Mouse (Mus musculus): Measurements from ENCODE around the gene Muc3. TPM values are rescaled to one million over a fixed set of nuclear protein-coding genes. Genes with fewer than 3 reads are reported as not detected.

Muc3 gene
- polyA plus RNA-seq, 1 experiment from 2014 or later = not detected

- no peak for ATAC-seq (ENCODE audit: low FRiP score, low read depth)
- 81% methylated on average over 4 of the region's 4 CpGs for WGBS
- no peaks in the 10 kb centered on the region for H3K27me3 ChIP-seq
- H3K4me1 ChIP-seq = 0 out of 2 replicates have a peak, but pooled peaks cover 9% of the 10 kb centered on the region
- H3K36me3 ChIP-seq = no peaks in the 10 kb centered on the region
- no peaks in the 10 kb centered on the region for H3K9me3 ChIP-seq
- H3K27ac ChIP-seq (replicated peaks) = no peak overlapping the region
- H3K9ac ChIP-seq (replicated peaks) = no peak overlapping the region
- no peak overlapping the region for H3K4me2 ChIP-seq (replicated peaks)
- no peak overlapping the region for H3K4me3 ChIP-seq
Observed at GRCm38 (mm10) chr5:137106434-137106833, 42.7 kb downstream of the Muc3 start.

GRCm38 (mm10) chr5:137103969-137104368 is 45.2 kb downstream of the Muc3 start:
- H3K4me3 ChIP-seq = no peak overlapping the region
- no peak overlapping the region for H3K27ac ChIP-seq (replicated peaks)
- no peak for ATAC-seq (ENCODE audit: low FRiP score, low read depth)
- H3K36me3 ChIP-seq = no peaks in the 10 kb centered on the region
- H3K4me2 ChIP-seq (replicated peaks) = no peak overlapping the region
- H3K9ac ChIP-seq (replicated peaks) = no peak overlapping the region
- H3K27me3 ChIP-seq = no peaks in the 10 kb centered on the region
- H3K4me1 ChIP-seq = 0 out of 2 replicates have a peak, but pooled peaks cover 9% of the 10 kb centered on the region
- WGBS = 90% methylated on average over 2 of the region's 2 CpGs
- no peaks in the 10 kb centered on the region for H3K9me3 ChIP-seq

- H3K9ac ChIP-seq (replicated peaks) = no peak overlapping the region
- H3K4me1 ChIP-seq = 0 out of 2 replicates have a peak, but pooled peaks cover 9% of the 10 kb centered on the region
- H3K4me2 ChIP-seq (replicated peaks) = no peak overlapping the region
- no peaks in the 10 kb centered on the region for H3K9me3 ChIP-seq
- no peaks in the 10 kb centered on the region for H3K27me3 ChIP-seq
- ATAC-seq (ENCODE audit: low FRiP score, low read depth) = no peak
- WGBS = 73% methylated on average over 28 of the region's 28 CpGs
- no peaks in the 10 kb centered on the region for H3K36me3 ChIP-seq
- no peak overlapping the region for H3K4me3 ChIP-seq
- no peak overlapping the region for H3K27ac ChIP-seq (replicated peaks)
Observed at GRCm38 (mm10) chr5:137102575-137103522, 46.3 kb downstream of the Muc3 start.

GRCm38 (mm10) chr5:137102078-137102477 is 47.0 kb downstream of the Muc3 start:
- no peak overlapping the region for H3K4me3 ChIP-seq
- 76% methylated on average over 10 of the region's 10 CpGs for WGBS
- no peak overlapping the region for H3K9ac ChIP-seq (replicated peaks)
- H3K4me1 ChIP-seq = 0 out of 2 replicates have a peak, but pooled peaks cover 9% of the 10 kb centered on the region
- no peak overlapping the region for H3K4me2 ChIP-seq (replicated peaks)
- no peaks in the 10 kb centered on the region for H3K27me3 ChIP-seq
- H3K36me3 ChIP-seq = no peaks in the 10 kb centered on the region
- ATAC-seq (ENCODE audit: low FRiP score, low read depth) = no peak
- no peaks in the 10 kb centered on the region for H3K9me3 ChIP-seq
- no peak overlapping the region for H3K27ac ChIP-seq (replicated peaks)

GRCm38 (mm10) chr5:137100660-137101059 is 48.5 kb downstream of the Muc3 start:
- WGBS = 67% methylated on average over 4 of the region's 4 CpGs
- ATAC-seq (ENCODE audit: low FRiP score, low read depth) = no peak
- Histone ChIP-seq H3K9me3 (no peaks in the 10 kb centered on the region), H3K27me3 (no peaks in the 10 kb centered on the region), H3K27ac (replicated peaks) (no peak overlapping the region), H3K9ac (replicated peaks) (no peak overlapping the region), H3K4me3 (no peak overlapping the region), H3K4me2 (replicated peaks) (no peak overlapping the region), H3K4me1 (0 out of 2 replicates have a peak, but pooled peaks cover 6% of the 10 kb centered on the region), H3K36me3 (no peaks in the 10 kb centered on the region)

GRCm38 (mm10) chr5:137098418-137098817 is 50.7 kb downstream of the Muc3 start:
- Histone ChIP-seq H3K4me3 (no peak overlapping the region), H3K27ac (replicated peaks) (no peak overlapping the region), H3K4me1 (0 out of 2 replicates have a peak, but pooled peaks cover 6% of the 10 kb centered on the region), H3K9ac (replicated peaks) (no peak overlapping the region), H3K27me3 (no peaks in the 10 kb centered on the region), H3K4me2 (replicated peaks) (no peak overlapping the region), H3K36me3 (no peaks in the 10 kb centered on the region), H3K9me3 (no peaks in the 10 kb centered on the region)
- no peak for ATAC-seq (ENCODE audit: low FRiP score, low read depth)
- 84% methylated on average over 11 of the region's 11 CpGs for WGBS

GRCm38 (mm10) chr5:137096037-137096436 is 53.1 kb downstream of the Muc3 start:
- Histone ChIP-seq H3K9me3 (no peaks in the 10 kb centered on the region), H3K4me1 (no peaks in the 10 kb centered on the region), H3K27ac (replicated peaks) (no peak overlapping the region), H3K36me3 (no peaks in the 10 kb centered on the region), H3K4me3 (no peak overlapping the region), H3K9ac (replicated peaks) (no peak overlapping the region), H3K27me3 (no peaks in the 10 kb centered on the region), H3K4me2 (replicated peaks) (no peak overlapping the region)
- no peak for ATAC-seq (ENCODE audit: low FRiP score, low read depth)
- WGBS = 81% methylated on average over 1 of the region's 1 CpGs

- H3K27ac ChIP-seq (replicated peaks) = no peak overlapping the region
- no peak overlapping the region for H3K9ac ChIP-seq (replicated peaks)
- no peak for ATAC-seq (ENCODE audit: low FRiP score, low read depth)
- H3K4me2 ChIP-seq (replicated peaks) = no peak overlapping the region
- no peak overlapping the region for H3K4me3 ChIP-seq
- no peaks in the 10 kb centered on the region for H3K36me3 ChIP-seq
- H3K4me1 ChIP-seq = no peaks in the 10 kb centered on the region
- no peaks in the 10 kb centered on the region for H3K9me3 ChIP-seq
- no peaks in the 10 kb centered on the region for H3K27me3 ChIP-seq
- WGBS = 84% methylated on average over 10 of the region's 10 CpGs
Observed at GRCm38 (mm10) chr5:137095135-137095534, 54.0 kb downstream of the Muc3 start.

- WGBS = 82% methylated on average over 9 of the region's 9 CpGs
- no peaks in the 10 kb centered on the region for H3K9me3 ChIP-seq
- no peak overlapping the region for H3K4me2 ChIP-seq (replicated peaks)
- H3K4me3 ChIP-seq = no peak overlapping the region
- no peaks in the 10 kb centered on the region for H3K4me1 ChIP-seq
- H3K27ac ChIP-seq (replicated peaks) = no peak overlapping the region
- no peaks in the 10 kb centered on the region for H3K27me3 ChIP-seq
- 0 out of 2 replicates have a peak overlapping the region, but pooled peaks have one; percentile 24 for H3K9ac ChIP-seq (replicated peaks)
- ATAC-seq (ENCODE audit: low FRiP score, low read depth) = no peak
- H3K36me3 ChIP-seq = no peaks in the 10 kb centered on the region
Observed at GRCm38 (mm10) chr5:137093720-137094119, 55.4 kb downstream of the Muc3 start.

GRCm38 (mm10) chr5:137091560-137091959 is 57.6 kb downstream of the Muc3 start:
- no peaks in the 10 kb centered on the region for H3K36me3 ChIP-seq
- no peak overlapping the region for H3K4me2 ChIP-seq (replicated peaks)
- H3K27ac ChIP-seq (replicated peaks) = no peak overlapping the region
- no peaks in the 10 kb centered on the region for H3K4me1 ChIP-seq
- H3K4me3 ChIP-seq = no peak overlapping the region
- ATAC-seq (ENCODE audit: low FRiP score, low read depth) = no peak
- H3K27me3 ChIP-seq = no peaks in the 10 kb centered on the region
- whole genome bisulfite sequencing = 67% methylated on average over 6 of the region's 6 CpGs
- no peak overlapping the region; the same call in 1 of the 2 replicates for H3K9ac ChIP-seq (replicated peaks)
- 0 out of 2 replicates have a peak, but pooled peaks cover 5% of the 10 kb centered on the region for H3K9me3 ChIP-seq

GRCm38 (mm10) chr5:137090870-137091269 is 58.3 kb downstream of the Muc3 start:
- no peaks in the 10 kb centered on the region for H3K36me3 ChIP-seq
- H3K4me2 ChIP-seq (replicated peaks) = no peak overlapping the region
- no peak overlapping the region for H3K27ac ChIP-seq (replicated peaks)
- H3K9ac ChIP-seq (replicated peaks) = no peak overlapping the region
- no peak for ATAC-seq (ENCODE audit: low FRiP score, low read depth)
- 0 out of 2 replicates have a peak, but pooled peaks cover 5% of the 10 kb centered on the region for H3K9me3 ChIP-seq
- no peak overlapping the region for H3K4me3 ChIP-seq
- no peaks in the 10 kb centered on the region for H3K4me1 ChIP-seq
- 76% methylated on average over 10 of the region's 10 CpGs for WGBS
- H3K27me3 ChIP-seq = no peaks in the 10 kb centered on the region

GRCm38 (mm10) chr5:137087410-137087809 is 61.7 kb downstream of the Muc3 start:
- no peak overlapping the region for H3K27ac ChIP-seq (replicated peaks)
- H3K9me3 ChIP-seq = 0 out of 2 replicates have a peak, but pooled peaks cover 5% of the 10 kb centered on the region
- ATAC-seq (ENCODE audit: low FRiP score, low read depth) = no peak
- no peaks in the 10 kb centered on the region for H3K4me1 ChIP-seq
- H3K4me2 ChIP-seq (replicated peaks) = no peak overlapping the region
- no peaks in the 10 kb centered on the region for H3K36me3 ChIP-seq
- no peak overlapping the region for H3K4me3 ChIP-seq
- WGBS = 91% methylated on average over 8 of the region's 8 CpGs
- no peaks in the 10 kb centered on the region for H3K27me3 ChIP-seq
- H3K9ac ChIP-seq (replicated peaks) = no peak overlapping the region
